Mouse (Mus musculus) macrophage (primary cell): ENCODE measurements at regions not wholly inside any gene's neighbourhood (a gene's known extent, or its start where the extent isn't known, plus 50 kb on each side); places are given as distances from the start of the nearest gene placed in this dataset.

Source experiments
- H3K27ac ChIP-seq: fragments of 350-480 bp; formaldehyde crosslinking; 2 replicates; pipeline ENCODE4 v1.9.0; 2021
- H3K36me3 ChIP-seq: fragments of 350-480 bp; formaldehyde crosslinking; 2 replicates; pipeline ENCODE4 v1.9.0; 2021; ENCODE audit errors: inconsistent target
- H3K4me3 ChIP-seq: fragments of 350-480 bp; formaldehyde crosslinking; 2 replicates; pipeline ENCODE4 v1.9.0; 2021; ENCODE audit errors: inconsistent target
- H3K79me2 ChIP-seq: fragments of 350-480 bp; formaldehyde crosslinking; 2 replicates; pipeline ENCODE4 v1.9.0; 2021; ENCODE audit errors: inconsistent target
- WGBS: methylation state at CpG from one replicate; pipeline ENCODE4 v1.1.7; 2026; ENCODE audit warnings: inconsistent platforms; ENCODE audit not compliant: missing documents; 5-methylcytosine and 5-hydroxymethylcytosine counted together

GRCm38 (mm10) chr16:78104246-78104645 lies 197.0 kb upstream of the Cxadr start:
- Histone ChIP-seq H3K79me2 (no peaks in the 10 kb centered on the region), H3K4me3 (no peak overlapping the region), H3K36me3 (no peaks in the 10 kb centered on the region), H3K27ac (no peak overlapping the region)

GRCm38 (mm10) chr16:78101415-78102326 lies 199.6 kb upstream of the Cxadr start:
- no peaks in the 10 kb centered on the region for H3K79me2 ChIP-seq
- WGBS, result 89% methylated on average over 14 of the region's 14 CpGs
- H3K4me3 ChIP-seq, result no peak overlapping the region
- no peak overlapping the region for H3K27ac ChIP-seq
- no peaks in the 10 kb centered on the region for H3K36me3 ChIP-seq

GRCm38 (mm10) chr16:78099842-78100241 lies 201.4 kb upstream of the Cxadr start:
- Histone ChIP-seq H3K4me3 (no peak overlapping the region), H3K27ac (no peak overlapping the region), H3K36me3 (no peaks in the 10 kb centered on the region), H3K79me2 (no peaks in the 10 kb centered on the region)
- WGBS, result 84% methylated on average over 2 of the region's 2 CpGs

GRCm38 (mm10) chr16:78099114-78099513 lies 202.2 kb upstream of the Cxadr start:
- Histone ChIP-seq H3K79me2 (no peaks in the 10 kb centered on the region), H3K4me3 (no peak overlapping the region), H3K27ac (no peak overlapping the region), H3K36me3 (no peaks in the 10 kb centered on the region)
- 76% methylated on average over 6 of the region's 6 CpGs for WGBS

- Histone ChIP-seq H3K27ac (no peak overlapping the region), H3K4me3 (no peak overlapping the region), H3K36me3 (no peaks in the 10 kb centered on the region), H3K79me2 (no peaks in the 10 kb centered on the region)
- 86% methylated on average over 6 of the region's 6 CpGs for WGBS
Measured at GRCm38 (mm10) chr16:78098555-78098954, 202.7 kb upstream of the Cxadr start.

- 63% methylated on average over 1 of the region's 1 CpGs for WGBS
Measured at GRCm38 (mm10) chr16:78096571-78096970, 204.7 kb upstream of the Cxadr start.

GRCm38 (mm10) chr16:78090155-78090554 lies 211.1 kb upstream of the Cxadr start:
- Histone ChIP-seq H3K36me3 (no peaks in the 10 kb centered on the region), H3K4me3 (no peak overlapping the region), H3K79me2 (no peaks in the 10 kb centered on the region), H3K27ac (no peak overlapping the region)
- WGBS, result 84% methylated on average over 3 of the region's 3 CpGs

More at GRCm38 (mm10) chr16:78096571-78096970, 204.7 kb upstream of the Cxadr start:
- no peak overlapping the region for H3K27ac ChIP-seq
- H3K79me2 ChIP-seq, result no peaks in the 10 kb centered on the region
- no peaks in the 10 kb centered on the region for H3K36me3 ChIP-seq
- H3K4me3 ChIP-seq, result no peak overlapping the region

- Histone ChIP-seq H3K4me3 (no peak overlapping the region), H3K79me2 (no peaks in the 10 kb centered on the region), H3K27ac (no peak overlapping the region), H3K36me3 (no peaks in the 10 kb centered on the region)
- WGBS, result 93% methylated on average over 10 of the region's 10 CpGs
Measured at GRCm38 (mm10) chr16:78067532-78068118, 233.7 kb upstream of the Cxadr start.

GRCm38 (mm10) chr16:78060516-78060915 lies 240.8 kb upstream of the Cxadr start:
- 76% methylated on average over 5 of the region's 6 CpGs for WGBS
- H3K79me2 ChIP-seq, result no peaks in the 10 kb centered on the region
- H3K27ac ChIP-seq, result no peak overlapping the region
- H3K4me3 ChIP-seq, result no peak overlapping the region
- H3K36me3 ChIP-seq, result no peaks in the 10 kb centered on the region

- Histone ChIP-seq H3K27ac (no peak overlapping the region), H3K4me3 (no peak overlapping the region), H3K79me2 (no peaks in the 10 kb centered on the region), H3K36me3 (no peaks in the 10 kb centered on the region)
- WGBS, result 89% methylated on average over 3 of the region's 3 CpGs
Measured at GRCm38 (mm10) chr16:78057549-78057948, 243.7 kb upstream of the Cxadr start.

- 58% methylated on average over 7 of the region's 7 CpGs for WGBS
- H3K79me2 ChIP-seq, result no peaks in the 10 kb centered on the region
- no peak overlapping the region for H3K27ac ChIP-seq
- no peak overlapping the region for H3K4me3 ChIP-seq
- H3K36me3 ChIP-seq, result no peaks in the 10 kb centered on the region
Measured at GRCm38 (mm10) chr16:78052133-78052532, 249.2 kb upstream of the Cxadr start.

GRCm38 (mm10) chr16:78040149-78040920 lies 261.0 kb upstream of the Cxadr start:
- H3K36me3 ChIP-seq, result no peaks in the 10 kb centered on the region
- H3K27ac ChIP-seq, result no peak overlapping the region
- H3K4me3 ChIP-seq, result no peak overlapping the region
- 88% methylated on average over 4 of the region's 4 CpGs for WGBS
- no peaks in the 10 kb centered on the region for H3K79me2 ChIP-seq

GRCm38 (mm10) chr16:78019605-78020285 lies 281.5 kb upstream of the Cxadr start:
- H3K79me2 ChIP-seq, result no peaks in the 10 kb centered on the region
- WGBS, result 86% methylated on average over 8 of the region's 8 CpGs
- no peaks in the 10 kb centered on the region for H3K36me3 ChIP-seq
- H3K4me3 ChIP-seq, result no peak overlapping the region
- H3K27ac ChIP-seq, result no peak overlapping the region

GRCm38 (mm10) chr16:78015401-78015800 lies 285.9 kb upstream of the Cxadr start:
- Histone ChIP-seq H3K27ac (no peak overlapping the region), H3K79me2 (no peaks in the 10 kb centered on the region), H3K4me3 (no peak overlapping the region), H3K36me3 (no peaks in the 10 kb centered on the region)
- 86% methylated on average over 2 of the region's 2 CpGs for WGBS
